Comparison of ENCODE assay signal across 12 mouse cellular contexts in genomic region chr11:65365751-65366559, GRCm38 (mm10).
A peak's percentile ranks its signal among the peaks of the same experiment; 100 is the strongest.
DNase-seq lines count a peak whose midpoint lies in the region; ATAC-seq and TF ChIP-seq lines count a peak whose summit lies in the region.
"Had no signal": no experiment of that assay in that cellular context is flagged by ENCODE, and none has a peak within 500 bp of the region (broad histone marks: within the 10 kb centered on the region; RNA-seq: fewer than 3 reads in every experiment).

No protein-coding gene starts in this region.

- H3K27ac ChIP-seq in forebrain, postnatal 0 days (ENCODE audit: low read depth, low read length), result no peak overlapping the region
- H3K27ac ChIP-seq in forebrain, embryonic 15.5 days (replicated peaks), result no peak overlapping the region
- H3K27ac ChIP-seq in neural tube, embryonic 15.5 days (replicated peaks), result no peak overlapping the region
- peak overlapping the region; percentile 89 for H3K27ac ChIP-seq in heart, embryonic 10.5 days
- H3K27ac ChIP-seq in hindbrain, embryonic 10.5 days, result no peak overlapping the region

- H3K36me3 ChIP-seq in forebrain, postnatal 0 days (ENCODE audit: insufficient read depth), result no peaks in the 10 kb centered on the region
- no peaks in the 10 kb centered on the region for H3K36me3 ChIP-seq in forebrain, embryonic 15.5 days
- H3K36me3 ChIP-seq in neural tube, embryonic 15.5 days, result no peaks in the 10 kb centered on the region
- H3K36me3 ChIP-seq in heart, embryonic 10.5 days, result no peaks in the 10 kb centered on the region
- no peaks in the 10 kb centered on the region for H3K36me3 ChIP-seq in hindbrain, embryonic 10.5 days
- H3K36me3 ChIP-seq: stomach, embryonic 15.5 days had no signal

- H3K4me1 ChIP-seq in forebrain, postnatal 0 days (ENCODE audit: insufficient read depth), result no peaks in the 10 kb centered on the region
- no peaks in the 10 kb centered on the region for H3K4me1 ChIP-seq in forebrain, embryonic 15.5 days
- peaks cover 10% of the 10 kb centered on the region; the same call in 1 of the 2 replicates for H3K4me1 ChIP-seq in neural tube, embryonic 15.5 days
- H3K4me1 ChIP-seq in heart, embryonic 10.5 days, result peaks cover 38% of the 10 kb centered on the region
- H3K4me1 ChIP-seq in hindbrain, embryonic 10.5 days (replicated peaks), result peaks cover 14% of the 10 kb centered on the region

- no peak for ATAC-seq in forebrain, postnatal 0 days
- no peak for ATAC-seq in forebrain, embryonic 15.5 days (replicated peaks)
- ATAC-seq in neural tube, embryonic 15.5 days (ENCODE audit: low FRiP score), result no peak
- ATAC-seq in megakaryocyte progenitor cell, adult 5-6 weeks (replicated peaks; ENCODE audit: poor library complexity), result no peak
- ATAC-seq: intestine, postnatal 0 days had no signal

- no peak overlapping the region for H3K4me3 ChIP-seq in forebrain, postnatal 0 days (ENCODE audit: low read depth, low read length)
- H3K4me3 ChIP-seq in forebrain, embryonic 15.5 days, result no peak overlapping the region
- H3K4me3 ChIP-seq in neural tube, embryonic 15.5 days (replicated peaks), result no peak overlapping the region
- peak overlapping the region; percentile 31 for H3K4me3 ChIP-seq in heart, embryonic 10.5 days
- H3K4me3 ChIP-seq in hindbrain, embryonic 10.5 days, result no peak overlapping the region
- H3K4me3 ChIP-seq: stomach, embryonic 15.5 days had no signal

- TF ChIP-seq CTCF in forebrain, postnatal 0 days (IDR thresholded peaks at IDR 0.05; ENCODE audit: low read depth), result no peak

- H3K27me3 ChIP-seq in forebrain, postnatal 0 days (ENCODE audit: insufficient read depth, low read length), result no peaks in the 10 kb centered on the region
- H3K27me3 ChIP-seq in forebrain, embryonic 15.5 days, result no peaks in the 10 kb centered on the region
- no peaks in the 10 kb centered on the region for H3K27me3 ChIP-seq in neural tube, embryonic 15.5 days (replicated peaks)
- H3K27me3 ChIP-seq in heart, embryonic 10.5 days (ENCODE audit: insufficient read depth, poor library complexity, severe bottlenecking), result no peaks in the 10 kb centered on the region
- H3K27me3 ChIP-seq in hindbrain, embryonic 10.5 days (ENCODE audit: insufficient read depth, poor library complexity, severe bottlenecking), result no peaks in the 10 kb centered on the region
- H3K27me3 ChIP-seq: stomach, embryonic 15.5 days had no signal

- H3K9me3 ChIP-seq in forebrain, postnatal 0 days (ENCODE audit: low read length), result no peaks in the 10 kb centered on the region
- H3K9me3 ChIP-seq in forebrain, embryonic 15.5 days, result no peaks in the 10 kb centered on the region
- no peaks in the 10 kb centered on the region for H3K9me3 ChIP-seq in neural tube, embryonic 15.5 days (replicated peaks)
- H3K9me3 ChIP-seq in heart, embryonic 10.5 days, result no peaks in the 10 kb centered on the region
- H3K9me3 ChIP-seq in hindbrain, embryonic 10.5 days, result no peaks in the 10 kb centered on the region
- H3K9me3 ChIP-seq: stomach, embryonic 15.5 days had no signal

- no peak overlapping the region for H3K4me2 ChIP-seq in forebrain, postnatal 0 days (ENCODE audit: low read depth)
- H3K4me2 ChIP-seq in forebrain, embryonic 15.5 days (replicated peaks), result no peak overlapping the region
- 0 out of 2 replicates have a peak overlapping the region, but pooled peaks have one; percentile 1 for H3K4me2 ChIP-seq in neural tube, embryonic 15.5 days
- H3K4me2 ChIP-seq: stomach, embryonic 15.5 days had no signal

- DNase-seq in forebrain, postnatal 0 days, result peak; percentile 21
- no peak for DNase-seq in neural tube, embryonic 10.5 days (ENCODE audit: extremely low spot score, low spot score)
- DNase-seq in heart, embryonic 10.5 days (ENCODE audit: low spot score), result peak; percentile 79
- DNase-seq in retina, embryonic 14.5 days (ENCODE audit: low spot score), result peak; percentile 38
- DNase-seq in hindbrain, embryonic 10.5 days (ENCODE audit: low spot score), result no peak
- DNase-seq: lung, adult 2 months; midbrain, embryonic 14.5 days had no signal

- WGBS in forebrain, postnatal 0 days, result 53% methylated on average over 12 of the region's 12 CpGs
- 62% methylated on average over 12 of the region's 12 CpGs for WGBS in forebrain, embryonic 15.5 days
- 56% methylated on average over 12 of the region's 12 CpGs for WGBS in neural tube, embryonic 15.5 days
- 28% methylated on average over 12 of the region's 12 CpGs for WGBS in heart, embryonic 10.5 days
- 72% methylated on average over 12 of the region's 12 CpGs for WGBS in hindbrain, embryonic 10.5 days

- no peak overlapping the region for H3K9ac ChIP-seq in forebrain, postnatal 0 days
- H3K9ac ChIP-seq in forebrain, embryonic 15.5 days (replicated peaks), result no peak overlapping the region
- H3K9ac ChIP-seq in neural tube, embryonic 15.5 days (replicated peaks), result no peak overlapping the region
- H3K9ac ChIP-seq: stomach, embryonic 15.5 days had no signal

Comparison
In these comparisons a context has a peak if more than half of its experiments do, and no peak if none do; other contexts are left out.
1. DNase-seq: peak in forebrain, postnatal 0 days (single experiment), heart, embryonic 10.5 days (single experiment) and retina, embryonic 14.5 days (single experiment); none in neural tube, embryonic 10.5 days (single experiment) and hindbrain, embryonic 10.5 days (single experiment).